Mouse (Mus musculus): ENCODE measurements at regions not wholly inside any gene's neighbourhood (a gene's known extent, or its start where the extent isn't known, plus 50 kb on each side); places are given as distances from the start of the nearest gene placed in this dataset.

- Histone ChIP-seq H3K9ac (ENCODE audit: low read depth, low read length) (no peak overlapping the region), H3K36me3 (ENCODE audit: control insufficient read depth, insufficient read depth, low read length) (no peaks in the 10 kb centered on the region), H3K27ac (ENCODE audit: low read length) (peak overlapping the region; percentile 79), H3K4me3 (ENCODE audit: low read length) (no peak overlapping the region), H3K9me3 (ENCODE audit: control insufficient read depth, low read length) (no peaks in the 10 kb centered on the region), H3K4me2 (ENCODE audit: low read depth, low read length) (no peak overlapping the region), H3K4me1 (ENCODE audit: control insufficient read depth, insufficient read depth, low read length) (0 out of 2 replicates have a peak, but pooled peaks cover 9% of the 10 kb centered on the region), H3K27me3 (replicated peaks; ENCODE audit: control insufficient read depth, insufficient read depth, low read length) (no peaks in the 10 kb centered on the region)
- ATAC-seq: peak; percentile 82
- WGBS: 48% methylated on average over 4 of the region's 4 CpGs
These were observed 289.3 kb downstream of the Pik3r1 start for GRCm38 (mm10) chr13:101478608-101479296.

- H3K4me3 ChIP-seq (ENCODE audit: low read length): no peak overlapping the region
- ATAC-seq: no peak
- no peaks in the 10 kb centered on the region for H3K27me3 ChIP-seq (replicated peaks; ENCODE audit: control insufficient read depth, insufficient read depth, low read length)
- 90% methylated on average over 8 of the region's 8 CpGs for WGBS
- H3K4me2 ChIP-seq (ENCODE audit: low read depth, low read length): no peak overlapping the region
- no peaks in the 10 kb centered on the region for H3K36me3 ChIP-seq (ENCODE audit: control insufficient read depth, insufficient read depth, low read length)
- no peak overlapping the region for H3K27ac ChIP-seq (ENCODE audit: low read length)
- no peaks in the 10 kb centered on the region for H3K4me1 ChIP-seq (ENCODE audit: control insufficient read depth, insufficient read depth, low read length)
- H3K9me3 ChIP-seq (ENCODE audit: control insufficient read depth, low read length): no peaks in the 10 kb centered on the region
- no peak overlapping the region for H3K9ac ChIP-seq (ENCODE audit: low read depth, low read length)
These were observed 294.7 kb downstream of the Pik3r1 start for GRCm38 (mm10) chr13:101473349-101473748.

- H3K9ac ChIP-seq (ENCODE audit: low read depth, low read length): no peak overlapping the region
- 82% methylated on average over 20 of the region's 20 CpGs for WGBS
- no peak for ATAC-seq
- H3K27me3 ChIP-seq (replicated peaks; ENCODE audit: control insufficient read depth, insufficient read depth, low read length): no peaks in the 10 kb centered on the region
- H3K9me3 ChIP-seq (ENCODE audit: control insufficient read depth, low read length): no peaks in the 10 kb centered on the region
- no peak overlapping the region for H3K27ac ChIP-seq (ENCODE audit: low read length)
- no peaks in the 10 kb centered on the region for H3K36me3 ChIP-seq (ENCODE audit: control insufficient read depth, insufficient read depth, low read length)
- H3K4me2 ChIP-seq (ENCODE audit: low read depth, low read length): no peak overlapping the region
- H3K4me1 ChIP-seq (ENCODE audit: control insufficient read depth, insufficient read depth, low read length): 0 out of 2 replicates have a peak, but pooled peaks cover 2% of the 10 kb centered on the region
- no peak overlapping the region for H3K4me3 ChIP-seq (ENCODE audit: low read length)
These were observed 297.3 kb downstream of the Pik3r1 start for GRCm38 (mm10) chr13:101470560-101471247.

DNA sequence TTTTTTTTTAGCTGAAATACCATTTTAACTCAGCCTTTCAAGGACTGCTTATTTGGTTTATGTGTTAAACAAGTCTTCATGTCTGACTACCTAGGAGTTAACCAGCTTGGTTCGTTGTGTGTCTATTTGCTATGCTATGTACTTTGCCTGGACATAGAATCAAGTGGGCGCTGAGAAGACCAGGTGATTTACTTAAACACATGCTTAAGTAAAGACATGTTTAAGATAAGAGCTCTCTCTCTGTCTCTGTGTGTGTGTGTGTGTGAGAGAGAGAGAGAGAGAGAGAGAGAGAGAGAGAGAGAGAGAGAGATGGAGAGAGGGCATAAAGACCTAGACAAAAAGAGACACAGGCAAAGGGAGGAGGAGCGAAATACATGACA lies 302.3 kb downstream of the Pik3r1 start:
- 0 out of 2 replicates have a peak, but pooled peaks cover 8% of the 10 kb centered on the region for H3K4me1 ChIP-seq (ENCODE audit: control insufficient read depth, insufficient read depth, low read length)
- no peak overlapping the region for H3K4me3 ChIP-seq (ENCODE audit: low read length)
- H3K27ac ChIP-seq (ENCODE audit: low read length): no peak overlapping the region
- no peaks in the 10 kb centered on the region for H3K36me3 ChIP-seq (ENCODE audit: control insufficient read depth, insufficient read depth, low read length)
- 63% methylated on average over 3 of the region's 3 CpGs for WGBS
- peak; percentile 60 for ATAC-seq
- no peak overlapping the region for H3K9ac ChIP-seq (ENCODE audit: low read depth, low read length)
- H3K27me3 ChIP-seq (replicated peaks; ENCODE audit: control insufficient read depth, insufficient read depth, low read length): no peaks in the 10 kb centered on the region
- H3K9me3 ChIP-seq (ENCODE audit: control insufficient read depth, low read length): no peaks in the 10 kb centered on the region
- no peak overlapping the region for H3K4me2 ChIP-seq (ENCODE audit: low read depth, low read length)

- no peak overlapping the region for H3K4me2 ChIP-seq (ENCODE audit: low read depth, low read length)
- ATAC-seq: peak; percentile 90
- H3K27ac ChIP-seq (ENCODE audit: low read length): no peak overlapping the region
These were observed 302.9 kb downstream of the Pik3r1 start for GRCm38 (mm10) chr13:101464928-101465747.

GRCm38 (mm10) chr13:101456926-101457325 lies 311.1 kb downstream of the Pik3r1 start:
- Histone ChIP-seq H3K36me3 (ENCODE audit: control insufficient read depth, insufficient read depth, low read length) (no peaks in the 10 kb centered on the region), H3K4me1 (ENCODE audit: control insufficient read depth, insufficient read depth, low read length) (no peaks in the 10 kb centered on the region), H3K27me3 (replicated peaks; ENCODE audit: control insufficient read depth, insufficient read depth, low read length) (no peaks in the 10 kb centered on the region), H3K27ac (ENCODE audit: low read length) (no peak overlapping the region), H3K9ac (ENCODE audit: low read depth, low read length) (no peak overlapping the region), H3K9me3 (ENCODE audit: control insufficient read depth, low read length) (no peaks in the 10 kb centered on the region), H3K4me3 (ENCODE audit: low read length) (no peak overlapping the region), H3K4me2 (ENCODE audit: low read depth, low read length) (no peak overlapping the region)
- WGBS: 43% methylated on average over 2 of the region's 2 CpGs
- no peak for ATAC-seq

More at GRCm38 (mm10) chr13:101464928-101465747, 302.9 kb downstream of the Pik3r1 start:
- Histone ChIP-seq H3K9me3 (ENCODE audit: control insufficient read depth, low read length) (no peaks in the 10 kb centered on the region), H3K27me3 (replicated peaks; ENCODE audit: control insufficient read depth, insufficient read depth, low read length) (no peaks in the 10 kb centered on the region), H3K4me1 (ENCODE audit: control insufficient read depth, insufficient read depth, low read length) (0 out of 2 replicates have a peak, but pooled peaks cover 8% of the 10 kb centered on the region), H3K9ac (ENCODE audit: low read depth, low read length) (no peak overlapping the region), H3K4me3 (ENCODE audit: low read length) (no peak overlapping the region), H3K36me3 (ENCODE audit: control insufficient read depth, insufficient read depth, low read length) (no peaks in the 10 kb centered on the region)
- 57% methylated on average over 7 of the region's 7 CpGs for WGBS

- ATAC-seq: no peak
- Histone ChIP-seq H3K9ac (ENCODE audit: low read depth, low read length) (no peak overlapping the region), H3K9me3 (ENCODE audit: control insufficient read depth, low read length) (no peaks in the 10 kb centered on the region), H3K4me2 (ENCODE audit: low read depth, low read length) (no peak overlapping the region), H3K4me3 (ENCODE audit: low read length) (no peak overlapping the region), H3K27ac (ENCODE audit: low read length) (no peak overlapping the region), H3K4me1 (ENCODE audit: control insufficient read depth, insufficient read depth, low read length) (no peaks in the 10 kb centered on the region), H3K36me3 (ENCODE audit: control insufficient read depth, insufficient read depth, low read length) (no peaks in the 10 kb centered on the region), H3K27me3 (replicated peaks; ENCODE audit: control insufficient read depth, insufficient read depth, low read length) (no peaks in the 10 kb centered on the region)
These were observed 313.7 kb downstream of the Pik3r1 start for GRCm38 (mm10) chr13:101454276-101454675.

DNA sequence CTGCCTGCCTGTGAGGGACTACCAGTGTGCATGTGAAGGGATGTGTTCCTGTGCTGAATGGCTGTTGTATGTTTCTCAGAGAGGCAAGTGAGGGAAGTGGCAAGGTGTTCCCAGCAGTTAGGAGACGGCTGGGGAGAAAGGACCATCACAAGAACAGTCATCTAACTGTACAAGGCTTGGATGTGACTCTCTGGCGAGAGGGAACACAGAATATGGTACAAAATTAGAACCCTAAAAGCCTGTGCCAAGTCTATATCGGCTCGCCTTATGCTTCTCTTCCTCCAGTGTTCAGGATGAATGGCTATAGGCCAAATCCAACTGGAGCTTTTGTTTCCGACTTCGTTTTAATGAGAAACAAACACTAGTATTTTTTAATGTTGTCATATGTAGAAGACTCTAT lies 317.5 kb downstream of the Pik3r1 start:
- Histone ChIP-seq H3K9ac (ENCODE audit: low read depth, low read length) (no peak overlapping the region), H3K4me3 (ENCODE audit: low read length) (no peak overlapping the region), H3K4me2 (ENCODE audit: low read depth, low read length) (no peak overlapping the region), H3K4me1 (ENCODE audit: control insufficient read depth, insufficient read depth, low read length) (no peaks in the 10 kb centered on the region), H3K27me3 (replicated peaks; ENCODE audit: control insufficient read depth, insufficient read depth, low read length) (no peaks in the 10 kb centered on the region), H3K9me3 (ENCODE audit: control insufficient read depth, low read length) (no peaks in the 10 kb centered on the region), H3K27ac (ENCODE audit: low read length) (no peak overlapping the region), H3K36me3 (ENCODE audit: control insufficient read depth, insufficient read depth, low read length) (no peaks in the 10 kb centered on the region)
- ATAC-seq: no peak
- WGBS: 84% methylated on average over 6 of the region's 6 CpGs

DNA sequence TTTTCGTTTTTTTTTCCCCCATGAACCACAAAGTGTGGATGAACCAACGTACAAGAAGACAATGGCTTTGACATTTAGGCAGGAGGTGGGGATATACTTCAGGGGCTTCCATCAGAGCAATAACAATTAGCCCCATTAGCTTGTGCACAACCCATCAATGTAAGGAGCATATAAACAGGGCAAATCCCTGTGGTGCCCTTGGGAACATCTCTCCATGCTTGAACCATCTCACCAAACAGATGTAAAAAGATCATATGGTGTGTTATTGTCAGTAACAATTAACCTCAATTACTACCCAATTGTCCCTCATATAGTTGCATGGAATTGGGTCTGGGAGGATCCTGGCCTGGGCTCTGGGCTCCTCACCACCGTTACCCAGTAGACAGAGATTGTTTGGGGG lies 328.5 kb downstream of the Pik3r1 start:
- Histone ChIP-seq H3K4me3 (ENCODE audit: low read length) (no peak overlapping the region), H3K27me3 (replicated peaks; ENCODE audit: control insufficient read depth, insufficient read depth, low read length) (no peaks in the 10 kb centered on the region), H3K4me2 (ENCODE audit: low read depth, low read length) (no peak overlapping the region), H3K27ac (ENCODE audit: low read length) (no peak overlapping the region), H3K9ac (ENCODE audit: low read depth, low read length) (no peak overlapping the region), H3K36me3 (ENCODE audit: control insufficient read depth, insufficient read depth, low read length) (no peaks in the 10 kb centered on the region), H3K9me3 (ENCODE audit: control insufficient read depth, low read length) (no peaks in the 10 kb centered on the region), H3K4me1 (ENCODE audit: control insufficient read depth, insufficient read depth, low read length) (no peaks in the 10 kb centered on the region)
- WGBS: 63% methylated on average over 3 of the region's 3 CpGs
- ATAC-seq: no peak

Measured in intestine, embryonic 16.5 days (tissue).